Mouse (Mus musculus) limb, embryonic 11.5 days (tissue): Measurements from ENCODE around the gene Tpm4. TPM values are rescaled to one million over a fixed set of nuclear protein-coding genes. Genes with fewer than 3 reads are reported as not detected.
A peak's percentile ranks its signal among the peaks of the same experiment; 100 is the strongest.
"Not testable (repeated sequence)": the region's sequence is repeated elsewhere in the genome, so short reads cannot be mapped to it uniquely, and the experiment has no call there.

ENCODE experiments used
- ATAC-seq: fragments of 200-750 bp; cut with Nextera tagmentation; 2 replicates; pipeline ENCODE4 v1.8.0; 2017; ENCODE audit warnings: low read depth; ENCODE audit not compliant: insufficient number of reproducible peaks, low FRiP score, low TSS enrichment
- DNase-seq: peaks from one replicate; pipeline ENCODE4 v3.0.0-alpha.2; 2015; ENCODE audit warnings: low spot score
- H3K27ac ChIP-seq: fragments of 300-500 bp; sonication (generic); replicated peaks from 2 replicates; pipeline ENCODE4 v1.5.1; 2014; ENCODE audit warnings: low read depth, mild to moderate bottlenecking, low read length
- H3K27me3 ChIP-seq: fragments of 300-500 bp; sonication (generic); 2 replicates; pipeline ENCODE4 v1.6.1; 2014; ENCODE audit warnings: mild to moderate bottlenecking, low read length, mixed read lengths; ENCODE audit not compliant: control insufficient read depth, insufficient read depth
- H3K36me3 ChIP-seq: fragments of 300-500 bp; sonication (generic); 2 replicates; pipeline ENCODE4 v1.6.1; 2014; ENCODE audit warnings: mild to moderate bottlenecking, low read length, moderate library complexity, mixed read lengths; ENCODE audit not compliant: control insufficient read depth, insufficient read depth
- H3K4me1 ChIP-seq: fragments of 300-500 bp; sonication (generic); 2 replicates; pipeline ENCODE4 v1.6.1; 2014; ENCODE audit warnings: low read length, mixed read lengths; ENCODE audit not compliant: control insufficient read depth, insufficient read depth
- H3K4me2 ChIP-seq: fragments of 300-500 bp; sonication (generic); 2 replicates; pipeline ENCODE4 v1.6.1; 2014; ENCODE audit warnings: low read depth, mild to moderate bottlenecking, moderate library complexity; ENCODE audit not compliant: severe bottlenecking
- H3K4me3 ChIP-seq: fragments of 300-500 bp; sonication (generic); 2 replicates; pipeline ENCODE4 v1.5.1; 2014; ENCODE audit warnings: low read depth, low read length
- H3K9ac ChIP-seq: fragments of 300-500 bp; sonication (generic); 2 replicates; pipeline ENCODE4 v1.6.1; 2014; ENCODE audit warnings: mild to moderate bottlenecking, low read length
- H3K9me3 ChIP-seq: fragments of 300-500 bp; sonication (generic); 2 replicates; pipeline ENCODE4 v1.6.1; 2016; ENCODE audit warnings: low read length; ENCODE audit not compliant: control insufficient read depth
- WGBS: fragments of 180-500 bp; shearing (Covaris S2); extraction: QIAGEN DNeasy Blood & Tissue Kit; methylation state at CpG from one replicate; pipeline ENCODE4 v1.1.7; 2014; 5-methylcytosine and 5-hydroxymethylcytosine counted together
- polyA plus RNA-seq: library from polyadenylated mRNA; unstranded; fragments of >200 nt; fragmentation: Nextera tagmentation; extraction: Ambion mirVana; gene quantifications from 2 replicates; pipeline ENCODE4 v1.2.1, GENCODE M21; 2014

Tpm4 gene
- polyA plus RNA-seq = 789 and 800 TPM in 2 replicates

GRCm38 (mm10) chr8:72134756-72135445 lies at the start of gene Tpm4:
Tpm4 (plus strand) TSS chr8:72134975.
- Histone ChIP-seq H3K27ac (peak within 1 kb of the TSS; percentile 98), H3K9me3 (no peaks in the 10 kb centered on the region), H3K4me1 (peaks cover 3% of the 10 kb centered on the region; the same call in 1 of the 2 replicates), H3K27me3 (no peaks in the 10 kb centered on the region), H3K4me3 (peak within 1 kb of the TSS; percentile 77), H3K36me3 (peaks cover 13% of the 10 kb centered on the region), H3K4me2 (peak within 1 kb of the TSS; percentile 78), H3K9ac (peak within 1 kb of the TSS; percentile 98)
- ATAC-seq (peak; percentile 85), DNase-seq (no peak)
- WGBS = under 1% methylated on average over 40 of the region's 49 CpGs

GRCm38 (mm10) chr8:72087611-72088010 lies 47.2 kb upstream of the Tpm4 start:
- H3K4me3 ChIP-seq, ATAC-seq, H3K4me2 ChIP-seq, H3K27me3 ChIP-seq, H3K4me1 ChIP-seq, H3K9me3 ChIP-seq, H3K9ac ChIP-seq, H3K36me3 ChIP-seq, H3K27ac ChIP-seq: not testable (repeated sequence)
- peak; percentile 21 for DNase-seq
- 87% methylated on average over 3 of the region's 3 CpGs for WGBS

- not testable (repeated sequence) for H3K4me1 ChIP-seq, DNase-seq, ATAC-seq, H3K27me3 ChIP-seq, H3K36me3 ChIP-seq, H3K27ac ChIP-seq, H3K9ac ChIP-seq, H3K4me2 ChIP-seq, H3K4me3 ChIP-seq, H3K9me3 ChIP-seq
Measured at GRCm38 (mm10) chr8:72096721-72097120, 38.1 kb upstream of the Tpm4 start.

- not testable (repeated sequence) for H3K4me1 ChIP-seq, H3K4me3 ChIP-seq, H3K27me3 ChIP-seq, DNase-seq, H3K9ac ChIP-seq, ATAC-seq, H3K36me3 ChIP-seq, H3K9me3 ChIP-seq, H3K27ac ChIP-seq, H3K4me2 ChIP-seq
- 59% methylated on average over 6 of the region's 7 CpGs for WGBS
Measured at GRCm38 (mm10) chr8:72099377-72100103, 35.2 kb upstream of the Tpm4 start.

GRCm38 (mm10) chr8:72105165-72105564 lies 29.6 kb upstream of the Tpm4 start:
- Histone ChIP-seq H3K27me3 (no peaks in the 10 kb centered on the region), H3K4me1 (no peaks in the 10 kb centered on the region), H3K9ac (no peak overlapping the region), H3K4me2 (no peak overlapping the region), H3K36me3 (no peaks in the 10 kb centered on the region), H3K27ac (no peak overlapping the region), H3K9me3 (no peaks in the 10 kb centered on the region), H3K4me3 (no peak overlapping the region)
- WGBS = 29% methylated on average over 4 of the region's 4 CpGs
- ATAC-seq (no peak), DNase-seq (peak; percentile 20)

GRCm38 (mm10) chr8:72106740-72107139 lies 28.0 kb upstream of the Tpm4 start, which contains the start of gene Olfr374:
Olfr374 (plus strand) TSS chr8:72107040.
- no peak within 1 kb of the TSS for H3K4me3 ChIP-seq
- H3K27ac ChIP-seq = no peak within 1 kb of the TSS
- H3K36me3 ChIP-seq = no peaks in the 10 kb centered on the region
- no peaks in the 10 kb centered on the region for H3K27me3 ChIP-seq
- no peaks in the 10 kb centered on the region for H3K4me1 ChIP-seq
- H3K9ac ChIP-seq = no peak within 1 kb of the TSS
- 90% methylated on average over 3 of the region's 3 CpGs for WGBS
- DNase-seq = no peak
- no peak for ATAC-seq
- no peak within 1 kb of the TSS for H3K4me2 ChIP-seq
- no peaks in the 10 kb centered on the region for H3K9me3 ChIP-seq

- H3K4me3 ChIP-seq = no peak overlapping the region
- no peak overlapping the region for H3K27ac ChIP-seq
- ATAC-seq (no peak), DNase-seq (no peak)
- H3K4me1 ChIP-seq = no peaks in the 10 kb centered on the region
- H3K27me3 ChIP-seq = no peaks in the 10 kb centered on the region
- H3K36me3 ChIP-seq = no peaks in the 10 kb centered on the region
- H3K9me3 ChIP-seq = no peaks in the 10 kb centered on the region
- H3K9ac ChIP-seq = no peak overlapping the region
- 81% methylated on average over 6 of the region's 6 CpGs for WGBS
- no peak overlapping the region for H3K4me2 ChIP-seq
Measured at GRCm38 (mm10) chr8:72110876-72111275, 23.9 kb upstream of the Tpm4 start.

- no peaks in the 10 kb centered on the region for H3K27me3 ChIP-seq
- no peaks in the 10 kb centered on the region for H3K36me3 ChIP-seq
- H3K9me3 ChIP-seq = no peaks in the 10 kb centered on the region
- ATAC-seq (no peak), DNase-seq (no peak)
- 77% methylated on average over 3 of the region's 3 CpGs for WGBS
- no peak overlapping the region for H3K4me2 ChIP-seq
- no peak overlapping the region for H3K9ac ChIP-seq
- no peak overlapping the region for H3K27ac ChIP-seq
- no peaks in the 10 kb centered on the region for H3K4me1 ChIP-seq
- no peak overlapping the region for H3K4me3 ChIP-seq
Measured at GRCm38 (mm10) chr8:72112486-72112885, 22.3 kb upstream of the Tpm4 start.
